Mouse (Mus musculus) kidney, postnatal 25 days (tissue): ENCODE data around the gene Shq1.

Source experiments
- DNase-seq, 2 experiments: peaks; one replicate each; pipeline ENCODE4 v3.0.0; 2021; ENCODE audit warnings: mixed read lengths in 2 of 2

Gene Shq1

DNA sequence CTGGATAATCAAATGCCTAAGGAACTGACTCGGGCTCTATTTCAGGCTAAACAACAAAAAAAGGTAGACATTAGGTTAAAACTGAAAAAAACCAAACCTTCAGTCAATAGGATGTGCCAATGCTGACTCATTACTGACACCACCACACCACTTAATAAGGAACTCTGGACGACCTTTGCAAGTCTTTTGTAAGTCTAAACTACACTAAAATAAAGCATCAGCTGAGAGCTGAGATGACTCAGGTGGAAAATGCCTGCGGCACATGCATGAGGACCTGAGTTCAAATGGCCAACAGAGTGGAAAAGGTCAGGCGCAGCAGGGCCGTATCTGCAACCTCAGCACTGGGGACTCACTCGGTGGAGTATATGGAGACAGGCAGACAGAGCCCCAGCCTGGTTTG lies 69.3 kb downstream of the Shq1 start:
- DNase-seq: no peak

DNA sequence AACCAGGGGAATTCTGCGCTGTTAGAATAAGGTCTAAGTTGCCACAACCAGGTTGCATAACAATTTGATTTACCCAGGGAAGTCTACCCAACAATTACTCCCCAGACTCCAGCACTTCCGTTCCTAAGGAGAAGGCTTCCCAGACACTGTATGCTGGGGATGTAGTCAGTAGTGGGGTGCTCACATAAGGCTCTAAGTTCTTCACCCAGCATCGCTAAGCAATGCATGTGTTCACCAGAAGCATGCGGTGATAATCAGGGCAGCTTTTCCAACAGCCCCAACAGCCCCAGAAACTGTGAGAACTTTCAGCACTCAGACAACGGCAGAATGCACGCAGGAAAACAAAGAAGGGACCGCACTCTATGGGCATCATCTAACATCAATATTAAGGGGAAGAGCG lies 77.1 kb downstream of the Shq1 start:
- DNase-seq: no peak

- DNase-seq: no peak
Measured at GRCm38 (mm10) chr6:100592991-100593390, 78.0 kb downstream of the Shq1 start.

- no peak for DNase-seq
Measured at GRCm38 (mm10) chr6:100590602-100591001, 80.4 kb downstream of the Shq1 start.

DNA sequence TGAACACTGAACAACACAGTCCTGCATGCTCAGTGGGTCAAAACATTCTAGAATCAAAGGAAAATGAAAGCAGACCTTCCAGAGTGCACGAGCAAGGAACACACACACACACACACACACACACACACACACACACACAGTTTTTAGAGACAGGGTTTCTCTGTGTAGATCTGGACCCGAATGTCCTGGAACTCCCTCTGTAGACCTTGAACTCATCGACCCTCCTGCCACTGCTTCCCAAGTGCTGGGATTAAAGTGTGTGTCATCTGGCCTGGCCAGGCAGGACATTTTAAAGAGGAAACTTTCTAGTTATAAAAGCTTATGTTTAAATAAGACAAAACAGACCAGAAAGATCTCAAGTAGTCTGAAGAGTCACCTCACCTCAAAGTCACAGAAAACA lies 82.1 kb downstream of the Shq1 start:
- DNase-seq: no peak

DNA sequence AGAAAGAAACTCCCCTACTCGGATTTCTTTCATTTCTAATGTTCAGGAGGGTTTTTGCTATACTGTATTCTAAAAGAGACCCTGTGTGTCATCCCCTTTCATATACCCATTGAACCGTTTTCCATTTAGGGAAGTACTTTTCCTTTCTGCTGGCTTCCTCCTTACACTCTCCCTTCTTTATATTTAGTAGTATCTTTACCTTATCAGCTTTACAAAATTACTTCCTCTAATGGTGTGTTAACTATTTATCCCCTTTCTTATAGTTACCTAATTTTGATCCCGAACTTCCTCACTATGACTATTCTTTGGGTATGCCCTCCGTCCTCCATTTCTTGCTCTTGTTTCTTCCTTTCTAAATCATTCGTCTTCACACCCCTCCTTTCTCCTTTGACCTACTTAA lies 84.2 kb downstream of the Shq1 start:
- no peak for DNase-seq

GRCm38 (mm10) chr6:100581951-100582350 lies 89.0 kb downstream of the Shq1 start:
- DNase-seq: no peak

- no peak for DNase-seq
Measured at GRCm38 (mm10) chr6:100581056-100581455, 89.9 kb downstream of the Shq1 start.

GRCm38 (mm10) chr6:100577590-100577989 lies 93.4 kb downstream of the Shq1 start:
- DNase-seq: no peak

DNA sequence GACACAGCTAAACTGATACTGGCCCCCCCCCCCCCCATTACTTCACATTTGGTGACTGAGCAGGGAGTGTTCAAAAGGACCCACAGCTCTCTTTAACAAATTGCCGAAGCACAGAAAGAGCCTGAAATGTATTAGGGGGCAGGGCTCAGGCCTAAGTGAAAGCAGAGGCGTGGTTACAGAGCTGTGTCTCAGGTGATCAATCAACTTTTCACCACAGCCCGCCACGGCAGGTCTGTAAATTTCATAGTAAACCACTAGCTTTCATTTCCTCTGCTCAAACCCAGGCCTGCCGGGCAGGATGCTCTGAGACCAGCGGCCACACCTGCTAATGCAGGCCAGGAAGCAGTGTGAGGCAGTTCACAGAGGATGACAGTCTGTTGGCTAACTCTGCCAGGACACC lies 94.8 kb downstream of the Shq1 start:
- DNase-seq: no peak

DNA sequence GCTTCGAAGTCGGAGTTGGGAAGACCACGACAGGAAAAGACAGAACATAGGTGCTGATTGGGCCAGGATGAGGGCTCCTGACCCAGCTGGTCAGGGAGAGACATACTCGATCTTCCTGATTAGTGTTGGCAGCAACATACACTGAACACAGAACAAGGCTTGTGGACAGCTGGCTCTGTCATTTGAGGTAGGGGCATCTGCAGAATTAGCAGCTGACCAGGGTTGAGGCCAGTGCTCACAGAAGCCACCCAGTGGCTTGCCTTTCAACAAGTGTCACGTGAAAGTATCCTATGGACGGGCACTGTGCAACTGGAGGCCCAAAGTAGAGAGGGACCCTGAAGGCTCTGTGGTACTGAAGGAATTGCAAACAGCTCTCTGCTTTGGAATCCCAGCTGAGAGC lies 104.2 kb downstream of the Shq1 start:
- peak in 1 of 2 experiments; percentile 18 for DNase-seq

- no peak for DNase-seq
Measured at GRCm38 (mm10) chr6:100564516-100564915, 106.4 kb downstream of the Shq1 start.

DNA sequence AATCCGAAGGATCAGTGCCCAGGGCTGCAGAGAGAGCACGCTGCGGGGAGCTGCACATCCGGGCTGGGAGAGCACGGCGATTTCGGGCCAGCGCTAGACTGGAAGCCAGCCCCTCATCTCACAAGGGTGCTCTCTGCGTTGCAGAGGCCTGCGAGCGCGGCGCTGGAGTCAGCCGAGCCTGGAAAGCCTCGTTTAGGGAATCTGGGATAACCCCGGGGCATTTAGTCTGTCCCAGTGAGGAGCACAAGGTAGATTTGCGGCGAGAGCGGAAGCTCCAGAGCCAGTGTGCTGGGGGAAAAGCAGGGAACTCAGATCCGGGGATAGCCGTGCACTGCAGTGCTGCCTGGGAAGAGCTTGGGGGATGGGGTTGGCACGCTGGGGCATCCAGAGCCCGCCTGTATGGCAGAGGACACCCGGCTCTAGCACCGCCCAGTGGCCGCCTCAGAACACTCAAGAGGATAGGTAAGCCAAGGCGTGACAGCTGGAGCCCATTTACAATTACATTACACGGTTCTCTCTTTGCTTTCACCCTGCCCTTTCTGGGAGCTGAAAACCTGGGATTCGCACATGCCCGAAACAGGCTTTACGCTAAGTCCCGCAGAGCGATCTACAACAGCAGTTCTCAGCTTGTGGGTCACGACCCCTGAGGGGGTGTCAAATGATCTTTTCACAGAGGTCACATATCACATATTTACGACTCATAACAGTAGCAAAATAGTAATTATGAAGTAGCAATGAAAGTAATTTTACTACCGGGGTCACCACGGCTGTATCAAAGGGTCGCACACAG lies 107.2 kb downstream of the Shq1 start:
- DNase-seq: peak; percentile 77 to 84

GRCm38 (mm10) chr6:100562719-100563551 lies 108.0 kb downstream of the Shq1 start:
- DNase-seq: peak; percentile 6 to 43

DNA sequence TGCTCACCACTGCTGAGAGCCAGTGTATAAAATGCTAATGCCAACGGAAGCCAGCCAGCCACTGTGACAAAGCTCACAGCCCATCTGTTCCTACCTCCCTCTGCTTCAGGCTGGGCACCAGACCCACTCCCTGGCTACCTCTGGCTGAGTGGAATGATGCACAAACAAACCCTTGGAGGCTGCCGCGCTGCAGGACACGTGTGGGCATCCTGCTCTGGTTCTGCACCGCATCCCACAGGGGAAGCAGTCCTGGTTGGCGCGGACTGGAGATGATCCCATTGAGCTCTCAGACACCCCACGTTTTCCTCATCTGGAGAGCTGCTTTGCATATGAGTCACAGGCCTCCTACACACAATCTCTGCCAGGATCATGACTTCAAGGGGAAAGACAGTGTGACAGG lies 112.9 kb downstream of the Shq1 start:
- no peak for DNase-seq

- no peak for DNase-seq
Measured at GRCm38 (mm10) chr6:100542154-100542997, 128.6 kb downstream of the Shq1 start.

DNA sequence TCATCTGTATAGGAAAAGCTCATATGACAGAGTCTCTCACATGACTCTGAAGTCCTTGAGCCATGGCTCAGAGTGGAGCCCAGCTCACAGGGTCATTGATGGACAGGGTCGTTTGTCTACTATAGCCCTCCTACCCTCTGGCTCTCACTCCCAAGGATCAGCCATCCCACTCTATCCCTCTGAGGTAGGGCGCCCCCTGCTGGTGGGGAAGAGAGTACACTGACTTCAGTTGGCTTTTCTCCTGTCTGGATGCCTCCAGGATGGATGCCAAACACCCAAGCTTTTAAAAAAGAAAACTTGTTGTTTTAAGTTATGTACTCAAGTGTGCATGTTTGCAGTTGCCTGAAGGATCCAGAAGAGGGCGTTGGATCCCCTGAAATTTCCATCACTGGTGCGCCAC lies 131.3 kb downstream of the Shq1 start:
- DNase-seq: peak; percentile 9 to 43

DNA sequence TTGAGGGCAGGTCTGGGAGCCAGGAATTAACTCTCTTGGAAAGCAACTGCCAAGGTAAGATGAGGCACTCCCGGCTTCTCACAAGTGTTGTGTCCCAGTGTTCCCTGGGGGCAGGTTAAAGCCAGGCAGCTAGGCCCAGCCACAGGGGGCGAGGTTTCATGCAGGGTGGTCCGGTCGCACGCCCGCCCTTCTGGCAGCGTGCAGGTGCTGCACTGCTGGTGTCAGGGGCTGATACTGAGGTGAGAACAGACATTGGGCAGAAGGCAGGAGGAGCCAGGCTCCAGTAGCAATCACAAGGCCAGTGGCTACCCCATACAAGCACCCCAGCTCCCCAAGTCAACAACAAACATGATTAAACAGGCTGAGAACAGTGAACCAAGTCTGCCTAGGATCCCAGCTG lies 132.4 kb downstream of the Shq1 start:
- DNase-seq: no peak

DNA sequence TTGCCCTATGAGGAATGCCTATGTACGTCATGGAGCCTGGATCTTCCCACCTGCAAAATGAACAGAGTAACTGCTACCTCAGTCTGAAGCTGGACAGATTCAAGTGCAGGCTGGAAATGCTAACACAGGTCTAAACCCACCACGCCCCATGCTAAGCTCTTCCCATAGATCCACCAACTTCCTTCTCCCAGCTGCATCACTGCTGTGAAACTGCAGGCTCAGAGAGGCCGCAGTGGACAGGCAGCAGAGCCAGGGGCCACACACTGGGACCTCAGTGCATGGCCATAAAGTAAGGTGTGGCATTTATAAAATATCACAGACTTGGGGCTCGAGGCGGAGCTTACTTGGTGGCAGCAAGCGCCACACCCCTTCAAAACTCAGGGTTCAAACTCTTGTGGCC lies 133.0 kb downstream of the Shq1 start:
- DNase-seq: no peak

DNA sequence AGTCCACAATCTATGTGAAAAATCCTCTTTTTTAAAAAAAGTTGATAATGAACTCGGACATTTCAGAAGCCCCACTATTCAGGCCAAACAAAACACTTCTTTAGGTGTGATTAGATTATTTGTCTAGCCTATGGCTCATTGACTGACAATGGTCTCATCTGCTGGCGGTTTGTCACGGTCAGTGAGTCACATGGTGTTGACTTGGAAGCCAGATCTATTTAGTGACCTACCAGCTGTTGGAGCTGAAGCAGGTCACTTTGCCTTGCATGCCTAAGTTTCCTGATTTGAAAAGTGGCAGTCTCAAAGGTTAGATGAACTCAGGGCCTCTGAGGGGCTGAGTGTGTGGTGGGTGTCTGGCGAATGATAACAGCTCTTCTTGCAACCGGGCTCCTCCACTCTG lies 133.9 kb downstream of the Shq1 start:
- no peak for DNase-seq

- no peak for DNase-seq
Measured at GRCm38 (mm10) chr6:100533364-100533763, 137.6 kb downstream of the Shq1 start.

- DNase-seq: no peak
Measured at GRCm38 (mm10) chr6:100532326-100532725, 138.6 kb downstream of the Shq1 start.

DNA sequence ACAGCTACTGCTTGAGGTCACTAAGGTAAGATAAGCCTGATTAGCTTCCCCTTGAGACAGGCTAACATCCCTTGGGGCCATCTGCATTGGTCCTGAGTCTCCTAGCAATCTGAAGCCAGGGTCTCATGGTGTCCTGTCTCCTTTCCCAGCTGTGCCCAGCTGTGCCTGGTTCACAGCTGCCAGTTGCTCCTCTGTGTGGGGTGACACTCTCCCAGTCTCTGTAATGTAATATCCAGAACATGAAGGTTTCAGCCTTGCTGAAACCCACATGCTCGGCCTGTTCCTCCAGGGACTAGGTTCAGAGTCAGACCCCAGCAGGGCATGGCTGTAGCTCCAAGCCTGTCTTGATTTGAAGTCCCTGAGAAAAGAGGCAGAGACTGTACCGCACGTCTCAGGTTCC lies 141.3 kb downstream of the Shq1 start:
- DNase-seq: no peak
